Comparison of ENCODE assay signal across 10 mouse cellular contexts in the genomic region with DNA sequence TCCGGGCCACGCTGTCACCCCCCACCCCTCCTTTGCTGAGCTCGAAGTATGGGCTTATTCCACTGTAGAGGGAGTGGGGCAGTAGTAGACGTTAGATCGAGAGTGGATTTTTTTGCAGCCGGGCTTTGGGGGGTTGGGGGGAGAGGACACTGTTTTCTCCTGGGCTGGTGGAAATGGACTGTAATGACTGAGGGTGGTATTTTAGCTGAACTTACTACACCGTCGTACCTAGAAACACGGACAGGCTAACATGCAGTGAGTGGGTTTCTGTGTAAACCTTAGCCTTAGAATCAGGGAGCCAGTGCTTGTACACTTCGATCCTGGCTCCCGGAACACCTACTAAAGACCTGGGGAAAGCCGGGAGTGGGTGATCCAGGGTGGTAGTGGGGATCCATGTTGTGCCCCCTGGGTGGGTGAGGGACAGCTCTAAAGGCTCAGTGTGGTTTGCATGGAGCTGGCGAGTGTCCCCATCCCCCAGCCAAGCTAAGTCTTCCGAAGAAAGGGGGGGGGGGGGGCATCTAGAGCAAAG. TPM values are rescaled to one million over a fixed set of nuclear protein-coding genes. Genes with fewer than 3 reads are reported as not detected.
DNase-seq lines count a peak whose midpoint lies in the region; ATAC-seq and TF ChIP-seq lines count a peak whose summit lies in the region.
"Had no signal": no experiment of that assay in that cellular context is flagged by ENCODE, and none has a peak within 500 bp of the region (broad histone marks: within the 10 kb centered on the region; RNA-seq: fewer than 3 reads in every experiment).

No protein-coding gene starts in this region.

- no peak for DNase-seq in kidney, adult 9 months
- DNase-seq in embryonic facial prominence, embryonic 14.5 days (ENCODE audit: low spot score), result no peak
- no peak for DNase-seq in neural tube, embryonic 11.5 days (ENCODE audit: low spot score)
- DNase-seq in right cerebral cortex, postnatal 14 days, result no peak
- no peak for DNase-seq in frontal cortex, postnatal 14 days (ENCODE audit: low spot score in 2 of 2)
- DNase-seq in right cerebral cortex, adult 2 months (ENCODE audit: low spot score in 2 of 2), result no peak
- DNase-seq: cerebellum, adult 9-11 months had no signal

- no peaks in the 10 kb centered on the region for H3K9me3 ChIP-seq in kidney, embryonic 14.5 days (ENCODE audit: control insufficient read depth, low read length)
- no peaks in the 10 kb centered on the region for H3K9me3 ChIP-seq in embryonic facial prominence, embryonic 14.5 days (ENCODE audit: control insufficient read depth, low read length)
- H3K9me3 ChIP-seq in intestine, postnatal 0 days (ENCODE audit: control insufficient read depth), result no peaks in the 10 kb centered on the region
- no peaks in the 10 kb centered on the region for H3K9me3 ChIP-seq in neural tube, embryonic 11.5 days (ENCODE audit: control insufficient read depth, low read length)

- H3K36me3 ChIP-seq in kidney, embryonic 14.5 days (ENCODE audit: control insufficient read depth, insufficient read depth, low read length), result no peaks in the 10 kb centered on the region
- no peaks in the 10 kb centered on the region for H3K36me3 ChIP-seq in embryonic facial prominence, embryonic 14.5 days (ENCODE audit: control insufficient read depth, insufficient read depth, low read length)
- no peaks in the 10 kb centered on the region for H3K36me3 ChIP-seq in intestine, postnatal 0 days (ENCODE audit: control insufficient read depth, insufficient read depth)
- H3K36me3 ChIP-seq in neural tube, embryonic 11.5 days (ENCODE audit: control insufficient read depth, insufficient read depth, low read length), result no peaks in the 10 kb centered on the region

- ATAC-seq in kidney, embryonic 14.5 days (ENCODE audit: low FRiP score, low TSS enrichment), result no peak
- peak; percentile 28 for ATAC-seq in embryonic facial prominence, embryonic 14.5 days (ENCODE audit: low read depth)
- no peak for ATAC-seq in intestine, postnatal 0 days
- peak; percentile 39 for ATAC-seq in neural tube, embryonic 11.5 days (ENCODE audit: insufficient read depth, low FRiP score, low TSS enrichment)

- H3K27ac ChIP-seq in kidney, embryonic 14.5 days (ENCODE audit: low read depth, low read length), result no peak overlapping the region
- H3K27ac ChIP-seq in embryonic facial prominence, embryonic 14.5 days (replicated peaks; ENCODE audit: low read depth, low read length), result no peak overlapping the region; the same call in 1 of the 2 replicates
- no peak overlapping the region for H3K27ac ChIP-seq in intestine, postnatal 0 days (ENCODE audit: low read depth, low read length)
- peak overlapping the region; percentile 44; the same call in 1 of the 2 replicates for H3K27ac ChIP-seq in neural tube, embryonic 11.5 days (ENCODE audit: low read depth, low read length)
- H3K27ac ChIP-seq: layer of hippocampus, adult 2 months had no signal

- H3K9ac ChIP-seq in kidney, embryonic 14.5 days (ENCODE audit: low read depth, low read length), result no peak overlapping the region
- peak overlapping the region; percentile 54; the same call in 1 of the 2 replicates for H3K9ac ChIP-seq in embryonic facial prominence, embryonic 14.5 days (ENCODE audit: low read depth, low read length)
- H3K9ac ChIP-seq in intestine, postnatal 0 days (ENCODE audit: low read depth, low read length), result no peak overlapping the region
- peak overlapping the region; percentile 52 for H3K9ac ChIP-seq in neural tube, embryonic 11.5 days (ENCODE audit: low read length)

- H3K4me2 ChIP-seq in kidney, embryonic 14.5 days (replicated peaks; ENCODE audit: low read depth, low read length), result peak overlapping the region; percentile 15; the same call in 1 of the 2 replicates
- peak overlapping the region; percentile 70 for H3K4me2 ChIP-seq in embryonic facial prominence, embryonic 14.5 days (ENCODE audit: low read depth, low read length)
- peak overlapping the region; percentile 67 for H3K4me2 ChIP-seq in intestine, postnatal 0 days (replicated peaks; ENCODE audit: low read depth)
- peak overlapping the region; percentile 61 for H3K4me2 ChIP-seq in neural tube, embryonic 11.5 days (ENCODE audit: low read depth)

- H3K27me3 ChIP-seq in kidney, embryonic 14.5 days (ENCODE audit: control insufficient read depth, insufficient read depth, low read length), result peaks cover 95% of the 10 kb centered on the region
- peaks cover 90% of the 10 kb centered on the region for H3K27me3 ChIP-seq in embryonic facial prominence, embryonic 14.5 days (replicated peaks; ENCODE audit: control insufficient read depth, insufficient read depth, low read length)
- peaks cover 95% of the 10 kb centered on the region for H3K27me3 ChIP-seq in intestine, postnatal 0 days (replicated peaks; ENCODE audit: control insufficient read depth, insufficient read depth, low read length)
- H3K27me3 ChIP-seq in neural tube, embryonic 11.5 days (ENCODE audit: control insufficient read depth, insufficient read depth, low read length), result peaks cover 89% of the 10 kb centered on the region

- no peak for TF ChIP-seq CTCF in intestine, postnatal 0 days (IDR thresholded peaks at IDR 0.05; ENCODE audit: low read depth)

- under 1% methylated on average over 14 of the region's 14 CpGs for WGBS in kidney, embryonic 14.5 days
- 4% methylated on average over 12 of the region's 14 CpGs for WGBS in embryonic facial prominence, embryonic 14.5 days
- 1% methylated on average over 14 of the region's 14 CpGs for WGBS in intestine, postnatal 0 days
- WGBS in neural tube, embryonic 11.5 days, result under 1% methylated on average over 14 of the region's 14 CpGs

- no peaks in the 10 kb centered on the region for H3K4me1 ChIP-seq in kidney, embryonic 14.5 days (ENCODE audit: control insufficient read depth, insufficient read depth, low read length)
- peaks cover 5% of the 10 kb centered on the region for H3K4me1 ChIP-seq in embryonic facial prominence, embryonic 14.5 days (ENCODE audit: control insufficient read depth, insufficient read depth, low read length)
- H3K4me1 ChIP-seq in intestine, postnatal 0 days (replicated peaks; ENCODE audit: control insufficient read depth, insufficient read depth, low read length), result no peaks in the 10 kb centered on the region
- peaks cover 18% of the 10 kb centered on the region for H3K4me1 ChIP-seq in neural tube, embryonic 11.5 days (ENCODE audit: control insufficient read depth, insufficient read depth, low read length)

- H3K4me3 ChIP-seq in kidney, embryonic 14.5 days (ENCODE audit: low read length), result peak overlapping the region; percentile 28
- H3K4me3 ChIP-seq in embryonic facial prominence, embryonic 14.5 days (ENCODE audit: low read depth, low read length), result peak overlapping the region; percentile 46
- H3K4me3 ChIP-seq in intestine, postnatal 0 days (ENCODE audit: low read depth, low read length), result peak overlapping the region; percentile 49
- peak overlapping the region; percentile 19 for H3K4me3 ChIP-seq in neural tube, embryonic 11.5 days (ENCODE audit: low read depth, low read length)

RNA-seq across cellular contexts. Expression of gene Pax3, which starts 6.2 kb away (rescaled TPM):
- polyA plus RNA-seq in kidney, embryonic 14.5 days (2014; fragmentation: Nextera tagmentation; extraction: Ambion mirVana), result 0.14 TPM in 2 replicates
- polyA plus RNA-seq in embryonic facial prominence, embryonic 14.5 days (2014; fragmentation: Nextera tagmentation; extraction: Ambion mirVana), result 9.4 and 12.4 TPM in 2 replicates
- polyA plus RNA-seq in intestine, postnatal 0 days (2015; fragmentation: Nextera tagmentation; extraction: Ambion mirVana), result not detected in 2 replicates
- 36.2 and 42.8 TPM in 2 replicates for polyA plus RNA-seq in neural tube, embryonic 11.5 days (2014; fragmentation: Nextera tagmentation; extraction: Ambion mirVana)

Comparison
In these comparisons a context has a peak if more than half of its experiments do, and no peak if none do; other contexts are left out.
1. ATAC-seq: peak in embryonic facial prominence, embryonic 14.5 days (single experiment) and neural tube, embryonic 11.5 days (single experiment); none in kidney, embryonic 14.5 days (single experiment) and intestine, postnatal 0 days (single experiment).
2. H3K4me2 ChIP-seq: peak in every context shown above with its lines; median percentile 70 in embryonic facial prominence, embryonic 14.5 days; 67 in intestine, postnatal 0 days; 61 in neural tube, embryonic 11.5 days; 15 in kidney, embryonic 14.5 days.
3. H3K9ac ChIP-seq: peak in embryonic facial prominence, embryonic 14.5 days (single experiment) and neural tube, embryonic 11.5 days (single experiment); none in kidney, embryonic 14.5 days (single experiment) and intestine, postnatal 0 days (single experiment).
4. Peak in every context shown above with its lines, with median percentiles within 50 percentile points of each other: H3K4me3 ChIP-seq.